Mouse (Mus musculus) cerebellum, postnatal 25 days (tissue): ENCODE results near the gene Tex21.

Source experiments
- DNase-seq, 2 experiments: peaks; one replicate each; pipeline ENCODE4 v3.0.0; 2021; ENCODE audit warnings: mixed read lengths in 2 of 2

Tex21 gene

GRCm38 (mm10) chr12:76194526-76194925 lies 52.0 kb downstream of the Tex21 start:
- DNase-seq = no peak

DNA sequence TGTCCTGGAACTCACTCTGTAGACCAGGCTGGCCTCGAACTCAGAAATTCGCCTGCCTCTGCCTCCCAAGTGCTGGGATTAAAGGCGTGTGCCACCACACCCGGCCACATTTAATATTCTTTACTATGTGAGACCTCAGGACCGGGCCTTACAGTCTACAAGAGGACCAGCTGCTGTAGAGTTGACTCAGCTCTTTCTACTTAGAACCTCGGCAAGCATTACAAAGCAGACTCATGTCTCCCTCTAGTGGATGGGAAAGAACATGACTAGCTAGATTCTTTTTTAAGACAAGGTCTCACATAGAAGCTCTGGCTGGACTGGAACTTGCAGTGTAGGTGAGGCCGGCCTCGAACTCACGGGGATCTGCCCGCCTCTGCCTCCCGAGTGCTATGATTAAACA lies 55.6 kb downstream of the Tex21 start:
- DNase-seq = peak; percentile 33 to 35

GRCm38 (mm10) chr12:76187849-76188248 lies 58.7 kb downstream of the Tex21 start:
- peak; percentile 34 to 70 for DNase-seq

- no peak for DNase-seq
These were observed 60.1 kb downstream of the Tex21 start for GRCm38 (mm10) chr12:76186473-76186872.

DNA sequence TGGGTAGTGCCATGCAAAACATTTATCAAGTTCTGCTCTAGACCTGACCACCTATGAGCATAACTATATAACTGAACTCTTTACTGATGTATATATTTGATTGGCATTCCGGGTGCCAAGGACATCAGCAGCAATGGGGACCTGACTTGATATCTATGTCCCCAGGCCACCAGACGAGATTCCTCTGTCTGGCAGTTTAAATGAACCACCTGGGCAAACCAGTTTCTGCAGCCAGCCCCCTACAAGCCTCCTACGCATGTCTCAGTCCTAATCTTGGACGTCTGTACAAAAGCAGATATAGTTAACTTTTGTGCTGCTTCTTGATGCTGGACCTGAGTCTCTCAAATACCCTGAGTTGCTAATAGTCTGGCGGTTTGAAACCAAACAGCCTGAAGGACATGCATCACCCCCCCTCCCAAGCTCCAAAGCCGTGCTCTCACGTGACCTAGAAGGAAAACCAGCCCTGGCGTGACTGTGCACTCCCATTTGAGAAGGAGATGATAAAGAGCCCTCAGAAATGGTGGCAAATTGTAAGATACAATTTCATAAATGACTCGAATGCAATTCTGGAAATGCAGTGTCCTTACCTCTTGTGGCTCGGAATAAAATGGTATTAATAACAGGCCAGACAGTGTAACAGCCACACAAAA lies 61.3 kb downstream of the Tex21 start:
- no peak for DNase-seq

- no peak for DNase-seq
These were observed 62.3 kb downstream of the Tex21 start for GRCm38 (mm10) chr12:76184271-76184670.

DNA sequence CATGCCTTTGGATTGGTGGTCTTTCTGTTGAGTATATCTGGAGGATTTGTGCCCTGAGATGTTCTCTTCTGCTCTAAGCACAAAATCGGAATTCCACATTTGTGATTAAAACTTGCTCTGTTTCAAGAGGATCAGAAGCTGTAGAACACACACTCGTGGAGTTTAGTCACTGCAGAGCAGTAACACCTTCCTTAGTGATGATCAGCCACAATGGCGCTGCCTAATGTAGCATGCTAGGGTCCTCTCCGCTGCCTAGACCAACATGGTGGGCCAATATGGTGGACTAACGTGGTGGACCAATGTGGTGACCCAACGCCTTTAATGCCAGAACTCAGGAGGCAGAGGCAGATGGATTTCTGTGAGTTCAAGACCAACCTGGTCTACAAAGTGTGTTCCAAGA lies 63.7 kb downstream of the Tex21 start:
- no peak for DNase-seq

DNA sequence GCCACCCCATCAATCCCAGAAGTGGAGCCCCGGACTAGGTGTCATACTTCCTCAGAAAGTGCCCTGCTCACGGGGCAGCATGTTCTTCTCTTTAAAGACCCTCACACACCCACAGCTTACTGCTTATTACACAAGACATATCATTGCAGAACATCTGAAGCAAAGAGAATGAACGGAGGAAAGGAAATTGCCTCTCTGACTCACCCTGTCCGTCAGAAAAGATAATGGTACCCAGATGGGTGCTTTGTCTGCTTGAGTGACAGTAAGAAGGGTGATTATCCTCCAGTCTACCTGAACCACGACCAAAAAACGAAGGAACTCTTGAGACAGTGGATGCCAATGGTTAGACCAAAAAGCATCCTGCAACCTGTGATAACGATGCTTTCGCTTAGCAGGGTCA lies 65.1 kb downstream of the Tex21 start:
- DNase-seq = no peak

DNA sequence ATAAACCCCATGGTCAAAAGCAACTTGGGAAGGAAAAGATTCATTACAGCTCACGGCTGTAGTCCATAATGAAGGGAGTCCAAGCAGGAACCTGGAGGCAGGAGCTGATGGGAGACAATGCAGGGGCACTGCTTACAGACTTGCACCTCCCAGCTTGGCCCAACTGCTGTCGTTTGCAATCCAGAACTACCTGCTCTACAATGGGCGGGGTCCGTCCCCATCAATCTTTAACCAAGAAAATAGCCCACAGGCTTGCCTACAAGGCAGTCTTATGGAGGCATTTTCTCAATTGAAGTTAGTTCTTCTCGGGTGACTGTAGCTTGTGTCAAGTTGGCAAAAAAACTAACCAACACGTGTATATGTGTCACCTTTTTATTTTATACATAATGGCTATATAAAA lies 66.1 kb downstream of the Tex21 start:
- DNase-seq = no peak

DNA sequence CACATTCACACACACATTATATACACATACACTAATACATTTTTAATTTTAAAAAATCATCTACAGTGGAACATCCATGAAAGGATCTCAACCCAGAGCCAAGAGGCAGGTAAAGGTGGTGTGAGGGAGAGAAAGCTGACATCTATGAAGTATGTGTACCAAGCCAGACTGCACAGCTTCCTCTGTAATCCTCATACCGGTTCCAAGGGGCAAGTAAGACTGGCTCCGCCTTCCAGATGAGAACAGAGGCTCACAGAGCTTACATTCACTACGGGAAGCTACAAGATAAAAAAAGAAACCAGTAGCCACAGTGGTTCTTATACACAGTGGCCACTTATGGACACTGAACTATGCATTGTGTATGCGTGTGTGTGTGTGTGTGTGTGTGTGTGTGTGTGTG lies 67.0 kb downstream of the Tex21 start:
- no peak for DNase-seq

- peak in 1 of 2 experiments; percentile 29 for DNase-seq
These were observed 67.5 kb downstream of the Tex21 start for GRCm38 (mm10) chr12:76179051-76179450.

DNA sequence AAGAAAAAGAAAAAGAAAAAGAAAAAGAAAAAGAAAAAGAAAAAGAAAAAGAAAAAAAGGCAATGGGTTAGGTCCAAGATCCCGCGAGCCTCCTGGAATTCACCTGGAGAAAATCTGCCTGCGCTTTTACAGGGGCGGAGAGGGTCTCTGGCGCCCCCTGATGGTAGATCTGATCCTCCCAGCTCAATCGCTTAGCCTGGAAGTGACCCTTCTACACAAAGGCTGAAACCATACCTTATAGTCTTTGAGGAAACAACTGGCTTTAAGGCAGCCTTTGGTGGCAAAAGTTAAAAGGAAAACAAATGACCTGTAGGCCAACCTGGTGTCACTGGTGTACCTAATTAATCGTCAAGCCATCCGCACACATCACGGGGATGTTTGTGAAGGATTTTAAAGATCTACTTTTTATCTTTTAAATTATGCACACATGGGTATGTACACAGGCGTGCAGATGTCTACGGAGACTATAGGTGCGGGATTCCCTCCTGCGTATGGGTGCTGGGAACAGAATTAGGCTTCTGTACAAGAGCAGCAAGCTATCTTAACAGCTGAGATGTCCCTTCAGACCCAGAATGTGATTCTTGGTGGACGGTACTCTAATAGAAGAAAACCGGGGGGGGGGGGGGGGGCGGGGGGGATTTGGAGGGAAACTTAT lies 68.6 kb downstream of the Tex21 start:
- peak; percentile 85 to 91 for DNase-seq

DNA sequence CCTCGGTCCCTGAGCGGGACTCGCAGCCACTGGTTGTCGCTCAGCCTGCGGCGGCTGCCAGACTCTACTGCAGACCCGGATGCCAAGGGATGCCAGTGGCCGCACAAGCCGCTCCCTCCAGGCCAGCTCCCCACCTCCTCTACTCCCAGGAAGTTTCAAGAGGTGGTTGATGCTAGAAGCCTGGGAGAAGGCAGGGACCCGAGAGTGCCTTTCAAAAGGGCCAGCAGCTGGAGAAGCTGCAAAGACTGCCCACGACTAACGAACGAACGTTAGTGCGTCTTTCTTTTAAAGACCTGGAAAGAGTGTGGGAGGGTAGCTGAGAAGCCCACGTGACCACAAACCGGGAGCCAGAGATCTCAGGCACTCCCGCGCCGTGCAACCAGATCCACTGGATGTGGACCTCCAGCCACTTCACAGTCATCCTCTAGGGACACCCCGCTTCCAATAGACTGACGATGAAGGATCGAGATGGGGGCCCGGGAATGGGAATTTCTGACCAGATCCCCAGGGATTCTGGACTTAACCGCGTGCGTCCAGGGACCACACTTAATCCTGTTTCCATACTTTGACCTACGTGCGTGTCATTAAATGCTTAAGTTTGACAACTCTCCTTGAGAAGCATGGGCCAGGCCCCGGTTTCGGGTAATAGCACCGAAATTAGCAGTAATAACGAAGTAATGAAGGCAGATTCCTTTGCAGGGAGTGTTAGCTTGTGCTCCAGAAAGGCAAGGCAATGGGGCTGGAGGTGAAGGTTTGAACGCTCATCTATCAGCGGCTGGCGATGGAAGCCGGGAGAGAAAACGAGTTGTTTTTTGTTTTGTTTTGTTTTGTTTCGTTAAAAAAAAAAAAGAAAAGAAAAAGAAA lies 69.3 kb downstream of the Tex21 start, which contains the start of gene Esr2:
Gene Esr2, minus strand, starts transcription at position 260 of the 864 bp plus-strand sequence.
- peak; percentile 50 to 57 for DNase-seq

- no peak for DNase-seq
These were observed 80.9 kb downstream of the Tex21 start for GRCm38 (mm10) chr12:76165641-76166040.

DNA sequence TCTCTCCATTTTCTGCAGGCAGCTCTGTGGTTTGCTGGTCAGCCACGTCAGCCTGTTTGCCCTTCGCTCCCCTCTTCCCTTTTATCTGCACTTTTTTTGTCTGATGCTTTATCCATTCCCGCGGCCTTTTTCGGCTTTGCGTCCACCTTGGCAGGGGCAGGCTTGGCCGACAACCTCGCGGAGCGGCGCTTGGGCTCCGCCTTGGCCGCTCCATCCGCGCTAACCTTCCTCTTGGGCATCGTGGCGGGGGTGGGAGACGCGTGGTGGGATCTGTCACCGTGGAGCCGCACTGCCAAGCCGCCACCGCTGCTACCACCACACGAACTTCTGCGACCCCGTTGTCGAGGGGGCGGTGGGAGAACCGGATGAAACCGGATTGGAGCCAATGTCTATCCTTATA lies 94.2 kb downstream of the Tex21 start:
- peak; percentile 37 to 67 for DNase-seq
